Mouse (Mus musculus) kidney, adult 2 months (tissue): ENCODE data around the gene Epha6. TPM values are rescaled to one million over a fixed set of nuclear protein-coding genes. Genes with fewer than 3 reads are reported as not detected.

ENCODE experiments used
- DNase-seq: peaks from one replicate; pipeline ENCODE4 v3.0.0; 2021
- H3K27ac ChIP-seq: fragments of 200-500 bp; 2 replicates; pipeline ENCODE4 v1.5.1; 2012; ENCODE audit warnings: low read depth, low read length, control low read depth, inconsistent platforms; ENCODE audit not compliant: insufficient read depth
- H3K27me3 ChIP-seq: fragments of 200-500 bp; replicated peaks from 2 replicates; pipeline ENCODE4 v1.6.1; 2012; ENCODE audit warnings: mild to moderate bottlenecking, moderate library complexity, low read length, inconsistent platforms; ENCODE audit not compliant: control insufficient read depth, insufficient read depth
- H3K36me3 ChIP-seq: fragments of 200-500 bp; 2 replicates; pipeline ENCODE4 v1.6.1; 2012; ENCODE audit warnings: mild to moderate bottlenecking, moderate library complexity, low read length, inconsistent platforms; ENCODE audit not compliant: control insufficient read depth, insufficient read depth
- H3K4me1 ChIP-seq: fragments of 200-500 bp; 2 replicates; pipeline ENCODE4 v1.6.1; 2011; ENCODE audit warnings: low read length; ENCODE audit not compliant: control insufficient read depth, insufficient read depth
- H3K4me3 ChIP-seq: fragments of 200-500 bp; 2 replicates; pipeline ENCODE4 v1.5.1; 2011; ENCODE audit warnings: mild to moderate bottlenecking, low read depth, low read length, control low read depth; ENCODE audit not compliant: insufficient read depth
- CTCF ChIP-seq: fragments of 200-500 bp; conservative IDR thresholded peaks from 2 replicates; pipeline ENCODE4 v1.5.1; 2011; ENCODE audit warnings: low read depth, mild to moderate bottlenecking, control low read depth, low read length, moderate library complexity, mixed read lengths; ENCODE audit not compliant: insufficient read depth, insufficient read length
- POLR2A ChIP-seq: fragments of 200-500 bp; IDR thresholded peaks from one replicate; pipeline ENCODE4 v1.6.1; 2011; ENCODE audit warnings: low read depth, low read length, control low read depth
- WGBS: fragments of 180-500 bp; shearing (Covaris S2); methylation state at CpG from one replicate; pipeline ENCODE4 v1.1.7; 2018; 5-methylcytosine and 5-hydroxymethylcytosine counted together
- polyA plus RNA-seq: library from polyadenylated mRNA; depleted of rRNA; stranded (reverse); fragments of >200 nt; gene quantifications from 2 replicates; pipeline ENCODE4 v1.2.3, GENCODE M21; 2012

The Epha6 gene
- polyA plus RNA-seq, 1 experiment = 0.02 TPM

DNA sequence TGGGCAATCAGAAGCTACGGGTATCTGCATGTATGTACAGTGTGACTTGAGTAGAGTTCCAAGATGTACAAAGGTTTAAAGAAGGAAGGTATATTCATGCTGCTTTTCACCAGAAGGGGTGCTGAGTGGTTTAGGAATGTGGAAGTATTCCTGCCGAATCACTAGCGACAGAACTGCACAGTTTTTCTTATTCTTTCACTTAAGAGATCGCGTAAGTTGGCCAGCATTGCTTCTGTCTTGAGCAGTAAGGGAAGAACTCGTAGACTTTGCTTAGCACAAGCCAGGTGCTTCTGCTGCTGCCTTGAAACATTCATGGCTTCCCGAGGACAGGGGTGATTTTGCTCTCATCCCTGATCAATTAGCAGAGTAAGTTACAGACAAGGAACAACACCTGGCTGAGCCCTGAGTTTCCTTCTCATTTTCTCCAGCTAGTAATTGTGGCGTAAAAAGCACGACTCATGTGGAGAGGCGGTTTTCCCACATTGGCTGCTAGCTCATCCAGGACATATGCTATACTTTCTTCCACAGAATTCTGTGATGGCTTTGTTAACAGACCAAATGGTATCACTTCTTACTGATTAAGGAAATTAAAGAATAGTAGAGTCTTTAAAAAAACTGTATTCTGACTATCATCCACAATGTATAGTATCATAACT, 534.7 kb downstream of the Epha6 start:
- DNase-seq = no peak
- WGBS = 80% methylated on average over 10 of the region's 10 CpGs

GRCm38 (mm10) chr16:60043809-60044208, 561.5 kb downstream of the Epha6 start:
- H3K36me3 ChIP-seq = no peaks in the 10 kb centered on the region
- H3K27ac ChIP-seq = no peak overlapping the region
- DNase-seq = no peak
- TF ChIP-seq CTCF (no peak), POLR2A (no peak)
- no peak overlapping the region for H3K4me3 ChIP-seq
- WGBS = 89% methylated on average over 1 of the region's 1 CpGs
- H3K27me3 ChIP-seq = no peaks in the 10 kb centered on the region
- H3K4me1 ChIP-seq = no peaks in the 10 kb centered on the region

More for the DNA sequence above, 534.7 kb downstream of the Epha6 start:
- H3K36me3 ChIP-seq = no peaks in the 10 kb centered on the region
- no peaks in the 10 kb centered on the region for H3K4me1 ChIP-seq
- no peak overlapping the region for H3K4me3 ChIP-seq
- TF ChIP-seq POLR2A (no peak), CTCF (no peak)
- no peak overlapping the region for H3K27ac ChIP-seq
- H3K27me3 ChIP-seq = no peaks in the 10 kb centered on the region

GRCm38 (mm10) chr16:60028381-60028780, 577.0 kb downstream of the Epha6 start:
- H3K36me3 ChIP-seq = no peaks in the 10 kb centered on the region
- H3K4me1 ChIP-seq = no peaks in the 10 kb centered on the region
- DNase-seq = no peak
- H3K27me3 ChIP-seq = no peaks in the 10 kb centered on the region
- WGBS = 37% methylated on average over 1 of the region's 1 CpGs
- no peak overlapping the region for H3K27ac ChIP-seq
- TF ChIP-seq CTCF (no peak), POLR2A (no peak)
- H3K4me3 ChIP-seq = no peak overlapping the region

GRCm38 (mm10) chr16:60006857-60007568, 598.3 kb downstream of the Epha6 start:
- H3K4me3 ChIP-seq = no peak overlapping the region
- H3K27ac ChIP-seq = no peak overlapping the region
- WGBS = 55% methylated on average over 2 of the region's 2 CpGs
- H3K4me1 ChIP-seq = no peaks in the 10 kb centered on the region
- TF ChIP-seq CTCF (no peak), POLR2A (no peak)
- no peaks in the 10 kb centered on the region for H3K27me3 ChIP-seq
- DNase-seq = no peak
- no peaks in the 10 kb centered on the region for H3K36me3 ChIP-seq

GRCm38 (mm10) chr16:59969816-59970215, 635.5 kb downstream of the Epha6 start:
- H3K4me3 ChIP-seq = no peak overlapping the region
- no peaks in the 10 kb centered on the region for H3K36me3 ChIP-seq
- DNase-seq = no peak
- TF ChIP-seq POLR2A (no peak), CTCF (no peak)
- no peaks in the 10 kb centered on the region for H3K4me1 ChIP-seq
- H3K27ac ChIP-seq = no peak overlapping the region
- 71% methylated on average over 4 of the region's 4 CpGs for WGBS
- H3K27me3 ChIP-seq = no peaks in the 10 kb centered on the region

- no peak overlapping the region for H3K4me3 ChIP-seq
- H3K27me3 ChIP-seq = no peaks in the 10 kb centered on the region
- no peak for DNase-seq
- no peak overlapping the region for H3K27ac ChIP-seq
- no peaks in the 10 kb centered on the region for H3K4me1 ChIP-seq
- H3K36me3 ChIP-seq = no peaks in the 10 kb centered on the region
- WGBS = 80% methylated on average over 2 of the region's 2 CpGs
- no peak for TF ChIP-seq POLR2A
- TF ChIP-seq CTCF = no peak
These were observed 649.6 kb downstream of the Epha6 start for GRCm38 (mm10) chr16:59955731-59956130.

- WGBS = 57% methylated on average over 4 of the region's 4 CpGs
- DNase-seq = peak; percentile 66
- Histone ChIP-seq H3K36me3 (no peaks in the 10 kb centered on the region), H3K27ac (no peak overlapping the region), H3K4me3 (no peak overlapping the region), H3K27me3 (no peaks in the 10 kb centered on the region), H3K4me1 (no peaks in the 10 kb centered on the region)
- TF ChIP-seq CTCF (no peak), POLR2A (no peak)
These were observed 681.6 kb downstream of the Epha6 start for GRCm38 (mm10) chr16:59923696-59924095.
